Mouse (Mus musculus) small intestine, adult 2 months (tissue): ENCODE measurements around the gene Mx1. TPM values are rescaled to one million over a fixed set of nuclear protein-coding genes. Genes with fewer than 3 reads are reported as not detected.
A peak's percentile ranks its signal among the peaks of the same experiment; 100 is the strongest.

ENCODE experiments used
- H3K27ac ChIP-seq: fragments of 200-500 bp; 2 replicates; pipeline ENCODE4 v1.5.1; 2012; ENCODE audit warnings: low read depth, low read length, control low read depth, inconsistent platforms; ENCODE audit not compliant: insufficient read depth
- H3K27me3 ChIP-seq: fragments of 200-500 bp; 2 replicates; pipeline ENCODE4 v1.6.1; 2012; ENCODE audit warnings: mild to moderate bottlenecking, moderate library complexity, low read length, inconsistent platforms; ENCODE audit not compliant: control insufficient read depth, insufficient read depth
- H3K36me3 ChIP-seq: fragments of 200-500 bp; 2 replicates; pipeline ENCODE4 v1.6.1; 2012; ENCODE audit warnings: mild to moderate bottlenecking, low read length, control low read depth, inconsistent platforms; ENCODE audit not compliant: control insufficient read depth, insufficient read depth
- H3K4me1 ChIP-seq: fragments of 200-500 bp; 2 replicates; pipeline ENCODE4 v1.6.1; 2012; ENCODE audit warnings: low read length, inconsistent platforms, mixed read lengths; ENCODE audit not compliant: control insufficient read depth, insufficient read depth, insufficient read length
- H3K4me3 ChIP-seq: fragments of 200-500 bp; 2 replicates; pipeline ENCODE4 v1.5.1; 2012; ENCODE audit warnings: low read depth, mild to moderate bottlenecking, control low read depth, inconsistent platforms, low read length, moderate library complexity
- CTCF ChIP-seq: fragments of 200-500 bp; IDR thresholded peaks from 2 replicates; pipeline ENCODE4 v1.5.1; 2012; ENCODE audit warnings: low read depth, mild to moderate bottlenecking, control low read depth, inconsistent platforms, low read length, moderate library complexity, mixed read lengths; ENCODE audit not compliant: insufficient replicate concordance, insufficient read length; ENCODE audit errors: extremely low read depth
- POLR2A ChIP-seq: fragments of 200-500 bp; IDR thresholded peaks from 2 replicates; pipeline ENCODE4 v1.6.1; 2012; ENCODE audit warnings: low read depth, mild to moderate bottlenecking, control low read depth, inconsistent platforms, low read length, moderate library complexity
- WGBS: fragments of 180-500 bp; shearing (Covaris S2); methylation state at CpG from one replicate; pipeline ENCODE4 v1.1.7; 2018; 5-methylcytosine and 5-hydroxymethylcytosine counted together
- polyA plus RNA-seq: library from polyadenylated mRNA; depleted of rRNA; stranded (reverse); fragments of >200 nt; gene quantifications from 2 replicates; pipeline ENCODE4 v1.2.3, GENCODE M21; 2012

Gene Mx1
- polyA plus RNA-seq, 1 experiment, result 1.2 TPM

GRCm38 (mm10) chr16:97500901-97501300 lies 38.2 kb upstream of the Mx1 start:
- peaks cover 8% of the 10 kb centered on the region for H3K36me3 ChIP-seq
- H3K4me3 ChIP-seq, result no peak overlapping the region
- WGBS, result 86% methylated on average over 7 of the region's 7 CpGs
- H3K27ac ChIP-seq, result no peak overlapping the region
- TF ChIP-seq POLR2A, result no peak
- TF ChIP-seq CTCF, result no peak
- no peaks in the 10 kb centered on the region for H3K27me3 ChIP-seq
- peaks cover 19% of the 10 kb centered on the region; the same call in 1 of the 2 replicates for H3K4me1 ChIP-seq

DNA sequence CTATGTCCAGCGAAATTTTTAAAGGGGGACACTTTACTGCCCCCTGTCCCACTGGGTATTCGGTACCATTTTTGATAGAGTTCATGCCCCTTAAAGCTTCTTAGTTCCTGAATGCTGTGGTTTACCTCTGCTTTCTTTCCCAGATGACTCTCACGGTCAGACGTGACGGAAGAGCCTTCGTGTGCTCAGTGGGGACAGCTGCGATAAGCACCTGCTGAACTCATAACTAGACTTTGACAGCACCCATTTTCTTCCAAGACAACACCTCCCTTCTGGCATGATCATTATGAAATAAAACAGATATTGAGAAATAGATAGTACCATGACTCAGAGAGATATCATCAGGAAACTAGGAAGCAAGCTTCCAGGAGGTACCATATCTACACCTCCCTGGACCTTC lies 36.7 kb upstream of the Mx1 start:
- Histone ChIP-seq H3K27me3 (no peaks in the 10 kb centered on the region), H3K4me3 (no peak overlapping the region), H3K27ac (peak overlapping the region; percentile 96), H3K4me1 (peaks cover 14% of the 10 kb centered on the region; the same call in 1 of the 2 replicates), H3K36me3 (peaks cover 11% of the 10 kb centered on the region)
- TF ChIP-seq POLR2A (no peak), CTCF (no peak)
- 44% methylated on average over 7 of the region's 7 CpGs for WGBS

GRCm38 (mm10) chr16:97498139-97498538 lies 35.4 kb upstream of the Mx1 start:
- no peak for TF ChIP-seq CTCF
- no peak for TF ChIP-seq POLR2A
- WGBS, result 73% methylated on average over 3 of the region's 3 CpGs
- Histone ChIP-seq H3K4me3 (no peak overlapping the region), H3K27me3 (no peaks in the 10 kb centered on the region), H3K27ac (peak overlapping the region; percentile 88), H3K4me1 (peaks cover 14% of the 10 kb centered on the region; the same call in 1 of the 2 replicates), H3K36me3 (peaks cover 14% of the 10 kb centered on the region)

- no peak for TF ChIP-seq CTCF
- TF ChIP-seq POLR2A, result no peak
- H3K27me3 ChIP-seq, result no peaks in the 10 kb centered on the region
- 19% methylated on average over 5 of the region's 5 CpGs for WGBS
- H3K4me3 ChIP-seq, result no peak overlapping the region
- H3K27ac ChIP-seq, result peak overlapping the region; percentile 50; the same call in 1 of the 2 replicates
- H3K4me1 ChIP-seq, result peaks cover 14% of the 10 kb centered on the region; the same call in 1 of the 2 replicates
- peaks cover 14% of the 10 kb centered on the region for H3K36me3 ChIP-seq
These were observed 35.0 kb upstream of the Mx1 start for GRCm38 (mm10) chr16:97497682-97498081.

GRCm38 (mm10) chr16:97496026-97496425 lies 33.3 kb upstream of the Mx1 start:
- Histone ChIP-seq H3K4me3 (no peak overlapping the region), H3K27me3 (no peaks in the 10 kb centered on the region), H3K27ac (peak overlapping the region; percentile 44; the same call in 1 of the 2 replicates), H3K36me3 (peaks cover 17% of the 10 kb centered on the region), H3K4me1 (peaks cover 12% of the 10 kb centered on the region; the same call in 1 of the 2 replicates)
- 34% methylated on average over 3 of the region's 3 CpGs for WGBS
- TF ChIP-seq POLR2A (no peak), CTCF (no peak)

- Histone ChIP-seq H3K36me3 (peaks cover 16% of the 10 kb centered on the region), H3K27ac (no peak overlapping the region), H3K4me3 (no peak overlapping the region), H3K4me1 (no peaks in the 10 kb centered on the region; the same call in 1 of the 2 replicates), H3K27me3 (no peaks in the 10 kb centered on the region)
- TF ChIP-seq POLR2A, result no peak
- TF ChIP-seq CTCF, result no peak
- 91% methylated on average over 1 of the region's 1 CpGs for WGBS
These were observed 29.7 kb upstream of the Mx1 start for GRCm38 (mm10) chr16:97492369-97492768.

GRCm38 (mm10) chr16:97478655-97479054 lies 15.9 kb upstream of the Mx1 start:
- Histone ChIP-seq H3K27ac (peak overlapping the region; percentile 10; the same call in 1 of the 2 replicates), H3K4me1 (peaks cover 30% of the 10 kb centered on the region), H3K27me3 (no peaks in the 10 kb centered on the region), H3K36me3 (peaks cover 36% of the 10 kb centered on the region), H3K4me3 (no peak overlapping the region)
- whole genome bisulfite sequencing, result 14% methylated on average over 2 of the region's 2 CpGs
- TF ChIP-seq CTCF, result no peak
- no peak for TF ChIP-seq POLR2A

- no peaks in the 10 kb centered on the region for H3K27me3 ChIP-seq
- TF ChIP-seq POLR2A (no peak), CTCF (no peak)
- 59% methylated on average over 1 of the region's 1 CpGs for WGBS
- peaks cover 43% of the 10 kb centered on the region for H3K36me3 ChIP-seq
- peak overlapping the region; percentile 8; the same call in 1 of the 2 replicates for H3K27ac ChIP-seq
- H3K4me1 ChIP-seq, result peaks cover 30% of the 10 kb centered on the region
- H3K4me3 ChIP-seq, result no peak overlapping the region
These were observed 13.8 kb upstream of the Mx1 start for GRCm38 (mm10) chr16:97476524-97476923.
